Mouse (Mus musculus) testis, adult 2 months (tissue): ENCODE measurements around the gene Rprd1b. TPM values are rescaled to one million over a fixed set of nuclear protein-coding genes. Genes with fewer than 3 reads are reported as not detected.

Experiments used
- H3K27ac ChIP-seq: fragments of 200-500 bp; 2 replicates; pipeline ENCODE4 v1.5.1; 2012; ENCODE audit warnings: low read depth, low read length; ENCODE audit not compliant: control insufficient read depth, insufficient read depth
- H3K27me3 ChIP-seq: fragments of 200-500 bp; 2 replicates; pipeline ENCODE4 v1.6.1; 2012; ENCODE audit warnings: mild to moderate bottlenecking, low read length, moderate library complexity; ENCODE audit not compliant: control insufficient read depth, insufficient read depth
- H3K36me3 ChIP-seq: fragments of 200-500 bp; 2 replicates; pipeline ENCODE4 v1.6.1; 2012; ENCODE audit warnings: mild to moderate bottlenecking, low read length; ENCODE audit not compliant: control insufficient read depth, insufficient read depth
- H3K4me1 ChIP-seq: fragments of 200-500 bp; 2 replicates; pipeline ENCODE4 v1.6.1; 2012; ENCODE audit warnings: low read length; ENCODE audit not compliant: control insufficient read depth, insufficient read depth
- H3K4me3 ChIP-seq: fragments of 200-500 bp; 2 replicates; pipeline ENCODE4 v1.5.1; 2012; ENCODE audit warnings: low read depth, mild to moderate bottlenecking, low read length, moderate library complexity, mixed read lengths; ENCODE audit not compliant: control insufficient read depth
- CTCF ChIP-seq: fragments of 200-500 bp; IDR thresholded peaks from 2 replicates; pipeline ENCODE4 v1.5.1; 2012; ENCODE audit warnings: low read depth, mild to moderate bottlenecking, inconsistent platforms, low read length, moderate library complexity; ENCODE audit not compliant: control insufficient read depth, insufficient read depth, insufficient replicate concordance
- POLR2A ChIP-seq: fragments of 200-500 bp; IDR thresholded peaks from 2 replicates; pipeline ENCODE4 v1.6.1; 2012; ENCODE audit warnings: low read depth, mild to moderate bottlenecking, inconsistent platforms, low read length, moderate library complexity; ENCODE audit not compliant: control insufficient read depth
- polyA plus RNA-seq: library from polyadenylated mRNA; depleted of rRNA; stranded (reverse); fragments of >200 nt; gene quantifications from 2 replicates; pipeline ENCODE4 v1.2.3, GENCODE M21; 2012

Rprd1b gene
- polyA plus RNA-seq, 1 experiment: 7.3 TPM

- H3K27me3 ChIP-seq: no peaks in the 10 kb centered on the region
- H3K4me3 ChIP-seq: no peak overlapping the region
- TF ChIP-seq CTCF (no peak), POLR2A (no peak)
- H3K36me3 ChIP-seq: no peaks in the 10 kb centered on the region
- peaks cover 6% of the 10 kb centered on the region for H3K4me1 ChIP-seq
- no peak overlapping the region for H3K27ac ChIP-seq
Measured at GRCm38 (mm10) chr2:158131197-158131835, 103.0 kb downstream of the Rprd1b start.

- no peak overlapping the region for H3K4me3 ChIP-seq
- no peak overlapping the region for H3K27ac ChIP-seq
- TF ChIP-seq POLR2A (no peak), CTCF (no peak)
- H3K36me3 ChIP-seq: no peaks in the 10 kb centered on the region
- H3K4me1 ChIP-seq: peaks cover 6% of the 10 kb centered on the region
- H3K27me3 ChIP-seq: no peaks in the 10 kb centered on the region
Measured at GRCm38 (mm10) chr2:158132320-158132719, 104.0 kb downstream of the Rprd1b start.

GRCm38 (mm10) chr2:158133050-158133449 lies 104.8 kb downstream of the Rprd1b start:
- TF ChIP-seq POLR2A: no peak
- no peak for TF ChIP-seq CTCF
- Histone ChIP-seq H3K27ac (no peak overlapping the region), H3K27me3 (no peaks in the 10 kb centered on the region), H3K4me3 (no peak overlapping the region), H3K36me3 (no peaks in the 10 kb centered on the region), H3K4me1 (peaks cover 6% of the 10 kb centered on the region)

DNA sequence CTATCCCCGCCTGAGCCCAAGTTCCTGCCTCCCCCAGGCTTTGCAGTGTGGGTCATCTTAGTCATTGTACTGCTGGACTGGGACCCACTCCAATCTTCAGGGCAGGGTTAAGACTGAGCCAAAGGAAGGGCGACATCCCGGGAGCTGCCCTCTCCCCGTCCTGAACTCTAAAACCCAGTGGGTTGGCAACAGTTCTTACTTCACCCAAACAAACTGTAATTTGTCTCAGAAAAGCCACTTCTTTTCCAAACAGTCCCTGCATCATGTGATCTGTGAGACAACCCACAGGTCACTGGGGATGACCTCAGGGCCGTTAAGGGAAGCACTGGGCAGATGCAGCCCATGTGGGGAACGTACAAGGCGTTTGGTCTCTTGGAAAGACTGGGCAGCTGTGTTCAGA lies 107.9 kb downstream of the Rprd1b start:
- Histone ChIP-seq H3K36me3 (no peaks in the 10 kb centered on the region), H3K27ac (no peak overlapping the region), H3K4me3 (no peak overlapping the region), H3K27me3 (no peaks in the 10 kb centered on the region), H3K4me1 (peaks cover 2% of the 10 kb centered on the region; the same call in 1 of the 2 replicates)
- TF ChIP-seq POLR2A (no peak), CTCF (no peak)

- H3K4me1 ChIP-seq: peaks cover 2% of the 10 kb centered on the region; the same call in 1 of the 2 replicates
- H3K4me3 ChIP-seq: no peak overlapping the region
- H3K27ac ChIP-seq: no peak overlapping the region
- TF ChIP-seq CTCF (no peak), POLR2A (no peak)
- no peaks in the 10 kb centered on the region for H3K27me3 ChIP-seq
- H3K36me3 ChIP-seq: no peaks in the 10 kb centered on the region
Measured at GRCm38 (mm10) chr2:158137771-158138170, 109.5 kb downstream of the Rprd1b start.

DNA sequence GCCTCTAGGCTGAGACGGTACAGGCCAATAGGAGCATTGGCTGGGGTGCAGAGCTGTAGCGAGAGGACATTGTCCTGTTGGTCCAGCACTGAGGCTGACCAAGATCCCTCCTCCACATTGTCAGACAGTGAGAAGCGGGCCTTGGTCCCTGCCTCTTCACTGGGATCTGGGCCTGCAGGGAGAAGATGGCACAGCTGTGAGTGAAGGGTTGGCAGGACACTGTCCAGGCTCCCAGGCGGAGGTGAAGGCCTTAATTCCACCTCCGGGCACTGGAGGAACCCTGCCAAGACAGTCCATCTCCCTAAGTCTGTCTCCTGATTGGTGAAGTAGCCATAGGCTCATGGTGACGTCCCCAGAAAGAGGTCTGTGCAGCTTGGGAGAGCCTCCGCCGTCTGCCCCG lies 110.5 kb downstream of the Rprd1b start:
- Histone ChIP-seq H3K4me1 (peaks cover 2% of the 10 kb centered on the region; the same call in 1 of the 2 replicates), H3K36me3 (no peaks in the 10 kb centered on the region), H3K4me3 (no peak overlapping the region), H3K27ac (no peak overlapping the region), H3K27me3 (no peaks in the 10 kb centered on the region)
- no peak for TF ChIP-seq CTCF
- no peak for TF ChIP-seq POLR2A

DNA sequence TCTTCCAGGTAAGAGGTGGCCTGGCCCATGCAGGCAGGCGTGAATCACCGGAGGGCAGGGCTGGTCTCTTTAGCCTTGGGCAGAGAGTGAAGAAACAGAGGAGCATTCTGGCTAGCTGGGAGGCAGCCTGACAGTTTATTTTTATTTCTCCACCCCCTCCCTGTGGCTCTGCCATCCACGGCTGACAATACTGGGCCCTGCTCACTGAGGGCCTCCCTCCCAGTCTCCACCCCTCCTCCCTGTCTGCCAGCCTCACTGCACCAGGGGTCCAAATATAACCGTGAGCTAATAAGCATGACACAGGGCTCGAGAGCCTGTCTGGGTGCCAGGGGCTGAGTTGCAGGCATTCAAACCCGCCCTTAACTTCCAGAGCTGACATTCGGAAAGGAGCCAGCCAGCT lies 111.3 kb downstream of the Rprd1b start:
- H3K4me3 ChIP-seq: no peak overlapping the region
- peak overlapping the region; percentile 27; the same call in 1 of the 2 replicates for H3K27ac ChIP-seq
- H3K27me3 ChIP-seq: no peaks in the 10 kb centered on the region
- TF ChIP-seq POLR2A: no peak
- no peak for TF ChIP-seq CTCF
- peaks cover 2% of the 10 kb centered on the region; the same call in 1 of the 2 replicates for H3K4me1 ChIP-seq
- H3K36me3 ChIP-seq: no peaks in the 10 kb centered on the region

DNA sequence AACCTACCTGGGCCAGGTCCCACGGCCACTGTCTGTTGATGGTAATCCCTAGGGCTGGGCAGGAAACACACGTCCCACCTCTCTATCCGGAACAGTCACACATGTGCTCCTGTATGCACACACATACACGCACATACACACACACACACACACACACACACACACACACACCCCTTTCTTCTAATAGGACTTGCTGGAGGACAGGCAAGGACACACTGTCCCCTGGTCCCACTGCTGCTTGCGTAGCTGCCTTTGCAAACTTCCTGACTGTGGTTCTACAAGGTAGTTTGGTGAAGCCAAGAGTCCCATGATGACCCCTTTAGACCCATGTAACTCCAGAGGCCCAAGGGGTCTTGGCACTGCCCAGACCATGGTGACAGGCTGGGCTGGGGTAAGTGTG lies 112.4 kb downstream of the Rprd1b start:
- Histone ChIP-seq H3K4me1 (peaks cover 2% of the 10 kb centered on the region; the same call in 1 of the 2 replicates), H3K36me3 (no peaks in the 10 kb centered on the region), H3K4me3 (no peak overlapping the region), H3K27me3 (no peaks in the 10 kb centered on the region), H3K27ac (no peak overlapping the region)
- TF ChIP-seq POLR2A (no peak), CTCF (no peak)
